In the genomic region with DNA sequence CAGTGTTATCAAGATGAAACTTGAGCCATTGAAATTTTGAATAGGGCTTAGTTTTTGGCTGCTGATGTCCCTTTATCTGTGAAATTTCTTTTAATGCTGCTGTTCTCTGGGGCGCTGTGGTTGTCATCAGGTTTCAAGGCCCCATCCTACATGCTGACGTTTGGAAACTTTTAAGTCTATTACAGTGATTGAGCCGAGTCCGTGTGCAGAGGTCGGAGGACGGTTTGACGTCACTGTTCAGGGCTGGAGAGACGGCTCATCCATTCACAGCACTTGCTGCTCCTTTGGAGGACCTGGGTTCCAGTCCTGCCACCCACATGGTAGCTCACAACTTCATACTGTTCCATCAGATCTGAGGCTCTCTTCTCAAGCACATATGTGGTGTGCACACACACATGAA, we compare ENCODE assay signal across 31 mouse cellular contexts. TPM values are rescaled to one million over a fixed set of nuclear protein-coding genes. Genes with fewer than 3 reads are reported as not detected.
DNase-seq lines count a peak whose midpoint lies in the region; ATAC-seq and TF ChIP-seq lines count a peak whose summit lies in the region.
"Had no signal": no experiment of that assay in that cellular context is flagged by ENCODE, and none has a peak within 500 bp of the region (broad histone marks: within the 10 kb centered on the region; RNA-seq: fewer than 3 reads in every experiment).

No protein-coding gene starts in this region.

- dilution Hi-C loops in CH12.LX (cut with MboI; ENCODE audit: extremely low pct_ligation_motif_present, extremely low pct_unique_long_range_greater_than_20kb, low sequenced_read_pairs), result no loop called here

- DNase-seq in kidney, postnatal 14 days, result no peak
- DNase-seq in CH12.LX (ENCODE audit: extremely low read depth), result peak; percentile 79
- DNase-seq in hindbrain, embryonic 11.5 days (ENCODE audit: low spot score), result no peak
- DNase-seq: adrenal gland, postnatal 10 days; cerebellum, adult 11 months; cerebellum, adult 2 months; cerebellum, postnatal 10 days; cerebellum, postnatal 36 days; embryo, embryonic 11 days; forebrain, postnatal 0 days; gastrocnemius, postnatal 25 days; kidney, adult 18-20 months had no signal

- H3K9ac ChIP-seq in forebrain, embryonic 13.5 days, result no peak overlapping the region
- H3K9ac ChIP-seq in forebrain, embryonic 12.5 days, result no peak overlapping the region
- H3K9ac ChIP-seq in kidney, embryonic 15.5 days, result no peak overlapping the region
- no peak overlapping the region for H3K9ac ChIP-seq in CH12.LX (ENCODE audit: insufficient read depth, low read depth)
- H3K9ac ChIP-seq in hindbrain, embryonic 11.5 days (ENCODE audit: low read depth, low read length), result no peak overlapping the region
- H3K9ac ChIP-seq: embryonic facial prominence, embryonic 13.5 days; forebrain, postnatal 0 days; hindbrain, embryonic 14.5 days had no signal

- peaks cover 50% of the 10 kb centered on the region for H3K79me2 ChIP-seq in CH12.LX (replicated peaks; ENCODE audit: control insufficient read depth, extremely low read depth, insufficient read depth, poor library complexity, severe bottlenecking)

- peaks cover 36% of the 10 kb centered on the region for H3K4me1 ChIP-seq in forebrain, embryonic 13.5 days
- H3K4me1 ChIP-seq in forebrain, embryonic 12.5 days, result peaks cover 21% of the 10 kb centered on the region
- peaks cover 39% of the 10 kb centered on the region for H3K4me1 ChIP-seq in kidney, embryonic 15.5 days
- peaks cover 8 to 48% of the 10 kb centered on the region in 2 experiments for H3K4me1 ChIP-seq in CH12.LX (ENCODE audit: control insufficient read depth in 1 of 2, insufficient read depth in 2 of 2)
- H3K4me1 ChIP-seq in bone marrow macrophage, adult 2 months (ENCODE audit: control insufficient read depth, insufficient read depth, low read length), result peaks cover 56% of the 10 kb centered on the region
- no peaks in the 10 kb centered on the region for H3K4me1 ChIP-seq in hindbrain, embryonic 11.5 days (replicated peaks; ENCODE audit: control insufficient read depth, insufficient read depth, low read length)

- TF ChIP-seq POLR2A in CH12.LX (IDR thresholded peaks at IDR 0.05; ENCODE audit: low read depth, low read length), result no peak
- no peak for TF ChIP-seq POLR2A in bone marrow macrophage, adult 2 months (IDR thresholded peaks at IDR 0.05; ENCODE audit: borderline replicate concordance, low read depth, low read length)

- H3K4me2 ChIP-seq in forebrain, embryonic 13.5 days, result no peak overlapping the region
- H3K4me2 ChIP-seq in forebrain, embryonic 12.5 days, result no peak overlapping the region
- H3K4me2 ChIP-seq in kidney, embryonic 15.5 days, result no peak overlapping the region
- peak overlapping the region; percentile 60 for H3K4me2 ChIP-seq in CH12.LX (ENCODE audit: insufficient read depth, low read depth, poor library complexity, severe bottlenecking)
- no peak overlapping the region for H3K4me2 ChIP-seq in hindbrain, embryonic 11.5 days (replicated peaks; ENCODE audit: low read depth, low read length)
- H3K4me2 ChIP-seq: embryonic facial prominence, embryonic 13.5 days; heart, embryonic 11.5 days; hindbrain, embryonic 14.5 days had no signal

- no peaks in the 10 kb centered on the region for H3K9me3 ChIP-seq in forebrain, embryonic 13.5 days (replicated peaks)
- H3K9me3 ChIP-seq in forebrain, embryonic 12.5 days, result no peaks in the 10 kb centered on the region
- no peaks in the 10 kb centered on the region for H3K9me3 ChIP-seq in kidney, embryonic 15.5 days (replicated peaks)
- H3K9me3 ChIP-seq in CH12.LX (replicated peaks; ENCODE audit: low read length), result peaks cover 6% of the 10 kb centered on the region
- H3K9me3 ChIP-seq in hindbrain, embryonic 11.5 days (ENCODE audit: control insufficient read depth, low read length), result no peaks in the 10 kb centered on the region
- H3K9me3 ChIP-seq: embryonic facial prominence, embryonic 10.5 days; embryonic facial prominence, embryonic 13.5 days; hindbrain, embryonic 10.5 days had no signal

- TF ChIP-seq EP300 in CH12.LX (IDR thresholded peaks at IDR 0.05; ENCODE audit: low read length), result no peak

- no peak overlapping the region for H3K4me3 ChIP-seq in forebrain, embryonic 13.5 days
- H3K4me3 ChIP-seq in forebrain, embryonic 12.5 days (replicated peaks), result no peak overlapping the region
- H3K4me3 ChIP-seq in kidney, embryonic 15.5 days (replicated peaks), result no peak overlapping the region
- no peak overlapping the region for H3K4me3 ChIP-seq in CH12.LX (replicated peaks in 1 of 3; ENCODE audit: low read depth in 2 of 3, low read length in 2 of 3, poor library complexity in 1 of 3)
- no peak overlapping the region for H3K4me3 ChIP-seq in bone marrow macrophage, adult 2 months (ENCODE audit: insufficient read depth, low read length)
- H3K4me3 ChIP-seq in hindbrain, embryonic 11.5 days (ENCODE audit: low read depth, low read length), result no peak overlapping the region
- H3K4me3 ChIP-seq: embryonic facial prominence, embryonic 10.5 days; embryonic facial prominence, embryonic 13.5 days; erythroblast, embryonic 14.5 days; hindbrain, embryonic 10.5 days had no signal

- TF ChIP-seq RAD21 in CH12.LX (IDR thresholded peaks at IDR 0.05; ENCODE audit: low read depth, low read length), result no peak

- 77% methylated on average over 8 of the region's 8 CpGs for WGBS in forebrain, embryonic 13.5 days
- 72% methylated on average over 8 of the region's 8 CpGs for WGBS in forebrain, embryonic 12.5 days
- WGBS in kidney, embryonic 15.5 days, result 80% methylated on average over 8 of the region's 8 CpGs
- 84% methylated on average over 8 of the region's 8 CpGs for WGBS in hindbrain, embryonic 11.5 days

- in situ Hi-C loops in CH12.LX (cut with MboI; ENCODE audit: low pct_ligation_motif_present, low pct_unique_long_range_greater_than_20kb, low sequenced_read_pairs), result no loop called here

- 0 out of 2 replicates have a peak overlapping the region, but pooled peaks have one; percentile 10 for H3K27ac ChIP-seq in forebrain, embryonic 13.5 days
- H3K27ac ChIP-seq in forebrain, embryonic 12.5 days, result no peak overlapping the region
- 0 out of 2 replicates have a peak overlapping the region, but pooled peaks have one; percentile 70 for H3K27ac ChIP-seq in kidney, embryonic 15.5 days
- peak overlapping the region; percentile 93 for H3K27ac ChIP-seq in CH12.LX (ENCODE audit: insufficient read depth, low read depth)
- peak overlapping the region; percentile 56 for H3K27ac ChIP-seq in bone marrow macrophage, adult 2 months (ENCODE audit: insufficient read depth, low read depth, low read length)
- no peak overlapping the region for H3K27ac ChIP-seq in hindbrain, embryonic 11.5 days (ENCODE audit: low read depth, low read length)
- H3K27ac ChIP-seq: embryonic facial prominence, embryonic 10.5 days; hindbrain, embryonic 10.5 days; hindbrain, embryonic 14.5 days; hindbrain, postnatal 0 days had no signal

- no peak for ATAC-seq in forebrain, embryonic 13.5 days
- ATAC-seq in forebrain, embryonic 12.5 days (ENCODE audit: low FRiP score), result no peak
- ATAC-seq in kidney, embryonic 15.5 days (replicated peaks; ENCODE audit: low FRiP score), result no peak
- no peak for ATAC-seq in hindbrain, embryonic 11.5 days (ENCODE audit: low FRiP score)
- ATAC-seq: activated CD4-positive, CD25-positive, alpha-beta regulatory T cell, adult 4 months; CD4-positive, CD25-positive, alpha-beta regulatory T cell, adult 4 months; forebrain, embryonic 14.5 days; forebrain, postnatal 0 days; hindbrain, postnatal 0 days; inflammation-experienced regulatory T-cells, adult 6 months; intestine, embryonic 16.5 days had no signal

- no peaks in the 10 kb centered on the region for H3K36me3 ChIP-seq in forebrain, embryonic 13.5 days (ENCODE audit: poor library complexity, severe bottlenecking)
- H3K36me3 ChIP-seq in forebrain, embryonic 12.5 days (replicated peaks), result 0 out of 2 replicates have a peak, but pooled peaks cover 3% of the 10 kb centered on the region
- peaks cover 26% of the 10 kb centered on the region for H3K36me3 ChIP-seq in kidney, embryonic 15.5 days
- H3K36me3 ChIP-seq in CH12.LX (replicated peaks in 1 of 2; ENCODE audit: control insufficient read depth in 1 of 2, insufficient read depth in 1 of 2, low read length in 1 of 2), result peaks cover 6 to 47% of the 10 kb centered on the region in 2 experiments
- no peaks in the 10 kb centered on the region for H3K36me3 ChIP-seq in hindbrain, embryonic 11.5 days (ENCODE audit: control insufficient read depth, insufficient read depth, low read length)

- H3K27me3 ChIP-seq in forebrain, embryonic 13.5 days, result no peaks in the 10 kb centered on the region
- H3K27me3 ChIP-seq in forebrain, embryonic 12.5 days, result no peaks in the 10 kb centered on the region
- H3K27me3 ChIP-seq in kidney, embryonic 15.5 days, result no peaks in the 10 kb centered on the region
- H3K27me3 ChIP-seq in CH12.LX (replicated peaks), result no peaks in the 10 kb centered on the region
- no peaks in the 10 kb centered on the region for H3K27me3 ChIP-seq in hindbrain, embryonic 11.5 days (ENCODE audit: control insufficient read depth, insufficient read depth, low read length)
- H3K27me3 ChIP-seq: embryonic facial prominence, embryonic 13.5 days had no signal

- TF ChIP-seq CTCF in CH12.LX (conservative IDR thresholded peaks at IDR 0.05 in 1 of 2, IDR thresholded peaks at IDR 0.05 in 1 of 2; ENCODE audit: low read depth in 2 of 2, low read length in 2 of 2), result no peak
- TF ChIP-seq CTCF in bone marrow macrophage, adult 2 months (IDR thresholded peaks at IDR 0.05; ENCODE audit: low read depth, low read length), result no peak

RNA-seq across cellular contexts. Expression of gene Wasf2, which starts 29.9 kb away (rescaled TPM):
- 36.7 and 42.9 TPM in 2 replicates for polyA plus RNA-seq in forebrain, embryonic 13.5 days (2015; fragmentation: Nextera tagmentation; extraction: Ambion mirVana)
- polyA plus RNA-seq in forebrain, embryonic 12.5 days (2016; fragmentation: Nextera tagmentation; extraction: Ambion mirVana), result 36.4 and 42.5 TPM in 2 replicates
- 107 and 109 TPM in 2 replicates for polyA plus RNA-seq in kidney, embryonic 15.5 days (2015; fragmentation: Nextera tagmentation; extraction: Ambion mirVana)
- 18.7 and 21.7 TPM in 2 replicates for total RNA-seq in CH12.LX (2012; rRNA removed)
- 12.9 and 14.9 TPM in 2 replicates for total RNA-seq in CH12.LX (2014; rRNA removed)
- 53.1 and 59.5 TPM in 2 replicates for polyA plus RNA-seq in CH12.LX (2012; ENCODE audit: insufficient read length, low read depth)
- 133 and 150 TPM in 2 replicates for polyA plus RNA-seq in bone marrow macrophage, adult 2 months (2012; ENCODE audit: insufficient read depth, insufficient read length, missing spikeins)
- 34.6 and 58.4 TPM in 2 replicates for polyA plus RNA-seq in hindbrain, embryonic 11.5 days (2014; fragmentation: Nextera tagmentation; extraction: Ambion mirVana)

RNA-seq across cellular contexts. Expression of gene Cd164l2, which starts 51.7 kb away (rescaled TPM):
- polyA plus RNA-seq in forebrain, embryonic 13.5 days (2015; fragmentation: Nextera tagmentation; extraction: Ambion mirVana), result 0.17 and 0.30 TPM in 2 replicates
- 0.47 and 0.50 TPM in 2 replicates for polyA plus RNA-seq in forebrain, embryonic 12.5 days (2016; fragmentation: Nextera tagmentation; extraction: Ambion mirVana)
- 7.8 and 8.2 TPM in 2 replicates for polyA plus RNA-seq in kidney, embryonic 15.5 days (2015; fragmentation: Nextera tagmentation; extraction: Ambion mirVana)
- total RNA-seq in CH12.LX (2012; rRNA removed) (not detected in 2 replicates), CH12.LX (2014; rRNA removed) (not detected in 2 replicates)
- not detected in 2 replicates for polyA plus RNA-seq in CH12.LX (2012; ENCODE audit: insufficient read length, low read depth)
- polyA plus RNA-seq in bone marrow macrophage, adult 2 months (2012; ENCODE audit: insufficient read depth, insufficient read length, missing spikeins), result not detected in 2 replicates
- 0.91 and 0.93 TPM in 2 replicates for polyA plus RNA-seq in hindbrain, embryonic 11.5 days (2014; fragmentation: Nextera tagmentation; extraction: Ambion mirVana)
- total RNA-seq: gastrocnemius, postnatal 25 days; granulocyte monocyte progenitor cell, adult 5-6 weeks; heart, adult 8-10 months had no signal
- polyA plus RNA-seq: activated CD4-positive, CD25-positive, alpha-beta regulatory T cell, adult 4 months; erythroblast, embryonic 14.5 days; inflammation-experienced regulatory T-cells, adult 6 months had no signal

RNA-seq across cellular contexts. Expression of gene Gpr3, which starts 52.1 kb away (rescaled TPM):
- 0.33 and 0.57 TPM in 2 replicates for polyA plus RNA-seq in forebrain, embryonic 13.5 days (2015; fragmentation: Nextera tagmentation; extraction: Ambion mirVana)
- polyA plus RNA-seq in forebrain, embryonic 12.5 days (2016; fragmentation: Nextera tagmentation; extraction: Ambion mirVana), result 0.14 and 0.29 TPM in 2 replicates
- 0.09 and 0.12 TPM in 2 replicates for polyA plus RNA-seq in kidney, embryonic 15.5 days (2015; fragmentation: Nextera tagmentation; extraction: Ambion mirVana)
- total RNA-seq in CH12.LX (2012; rRNA removed) (0.13 and 0.17 TPM in 2 replicates), CH12.LX (2014; rRNA removed) (not detected in 2 replicates)
- 0.11 TPM in 1 of 2 replicates, not detected in the other for polyA plus RNA-seq in CH12.LX (2012; ENCODE audit: insufficient read length, low read depth)
- polyA plus RNA-seq in bone marrow macrophage, adult 2 months (2012; ENCODE audit: insufficient read depth, insufficient read length, missing spikeins), result not detected in 2 replicates
- 0.19 and 0.50 TPM in 2 replicates for polyA plus RNA-seq in hindbrain, embryonic 11.5 days (2014; fragmentation: Nextera tagmentation; extraction: Ambion mirVana)
- total RNA-seq: gastrocnemius, adult 8-10 months; gastrocnemius, postnatal 25 days; heart, adult 8-10 months had no signal
- polyA plus RNA-seq: activated CD4-positive, CD25-positive, alpha-beta regulatory T cell, adult 4 months; CD4-positive, CD25-positive, alpha-beta regulatory T cell, adult 4 months; erythroblast, embryonic 14.5 days; inflammation-experienced regulatory T-cells, adult 6 months had no signal

Comparison
In these comparisons a context has a peak if more than half of its experiments do, and no peak if none do; other contexts are left out.
1. H3K27ac ChIP-seq: peak in forebrain, embryonic 13.5 days (single experiment), kidney, embryonic 15.5 days (single experiment), CH12.LX (single experiment) and bone marrow macrophage, adult 2 months (single experiment); none in forebrain, embryonic 12.5 days (single experiment) and hindbrain, embryonic 11.5 days (single experiment).